Mouse (Mus musculus): ENCODE results near the gene Ushbp1. TPM values are rescaled to one million over a fixed set of nuclear protein-coding genes. Genes with fewer than 3 reads are reported as not detected.

The Ushbp1 gene
- polyA plus RNA-seq, 1 experiment from 2014 or later, result 5.0 TPM

GRCm38 (mm10) chr8:71404011-71404410 lies 8.4 kb upstream of the Ushbp1 start:
- Histone ChIP-seq H3K4me3 (0 out of 2 replicates have a peak overlapping the region, but pooled peaks have one; percentile 1), H3K27ac (replicated peaks) (no peak overlapping the region), H3K36me3 (peaks cover 51% of the 10 kb centered on the region), H3K27me3 (ENCODE audit: low read depth, poor library complexity, severe bottlenecking) (no peaks in the 10 kb centered on the region), H3K9me3 (replicated peaks) (no peaks in the 10 kb centered on the region), H3K4me1 (peaks cover 33% of the 10 kb centered on the region)
- DNase-seq (ENCODE audit: low spot score), result no peak
- 96% methylated on average over 8 of the region's 8 CpGs for WGBS

GRCm38 (mm10) chr8:71403107-71403885 lies 7.7 kb upstream of the Ushbp1 start:
- Histone ChIP-seq H3K9me3 (replicated peaks) (no peaks in the 10 kb centered on the region), H3K36me3 (peaks cover 51% of the 10 kb centered on the region), H3K27me3 (ENCODE audit: low read depth, poor library complexity, severe bottlenecking) (no peaks in the 10 kb centered on the region), H3K4me3 (no peak overlapping the region), H3K4me1 (peaks cover 33% of the 10 kb centered on the region), H3K27ac (replicated peaks) (no peak overlapping the region)
- WGBS, result 88% methylated on average over 6 of the region's 6 CpGs
- DNase-seq (ENCODE audit: low spot score), result no peak

GRCm38 (mm10) chr8:71402446-71402964 lies 6.9 kb upstream of the Ushbp1 start:
- Histone ChIP-seq H3K27me3 (ENCODE audit: low read depth, poor library complexity, severe bottlenecking) (no peaks in the 10 kb centered on the region), H3K27ac (replicated peaks) (no peak overlapping the region), H3K4me1 (peaks cover 33% of the 10 kb centered on the region), H3K9me3 (replicated peaks) (no peaks in the 10 kb centered on the region), H3K36me3 (peaks cover 45% of the 10 kb centered on the region), H3K4me3 (no peak overlapping the region)
- no peak for DNase-seq (ENCODE audit: low spot score)
- 85% methylated on average over 9 of the region's 9 CpGs for WGBS

- Histone ChIP-seq H3K27ac (replicated peaks) (no peak overlapping the region), H3K9me3 (replicated peaks) (no peaks in the 10 kb centered on the region), H3K4me1 (peaks cover 29% of the 10 kb centered on the region), H3K4me3 (no peak overlapping the region), H3K36me3 (peaks cover 41% of the 10 kb centered on the region), H3K27me3 (ENCODE audit: low read depth, poor library complexity, severe bottlenecking) (no peaks in the 10 kb centered on the region)
- no peak for DNase-seq (ENCODE audit: low spot score)
Measured at GRCm38 (mm10) chr8:71401454-71401853, 5.9 kb upstream of the Ushbp1 start.

- no peaks in the 10 kb centered on the region for H3K9me3 ChIP-seq (replicated peaks)
- WGBS, result 94% methylated on average over 2 of the region's 2 CpGs
- H3K27ac ChIP-seq (replicated peaks), result no peak overlapping the region
- H3K36me3 ChIP-seq, result peaks cover 41% of the 10 kb centered on the region
- peaks cover 27% of the 10 kb centered on the region for H3K4me1 ChIP-seq
- no peaks in the 10 kb centered on the region for H3K27me3 ChIP-seq (ENCODE audit: low read depth, poor library complexity, severe bottlenecking)
- no peak for DNase-seq (ENCODE audit: low spot score)
- no peak overlapping the region for H3K4me3 ChIP-seq
Measured at GRCm38 (mm10) chr8:71400826-71401225, 5.2 kb upstream of the Ushbp1 start.

GRCm38 (mm10) chr8:71397701-71398100 lies 2.1 kb upstream of the Ushbp1 start:
- Histone ChIP-seq H3K27ac (replicated peaks) (0 out of 2 replicates have a peak overlapping the region, but pooled peaks have one; percentile 85), H3K36me3 (peaks cover 32% of the 10 kb centered on the region), H3K4me1 (peaks cover 32% of the 10 kb centered on the region), H3K4me3 (peak overlapping the region; percentile 72), H3K9me3 (replicated peaks) (no peaks in the 10 kb centered on the region), H3K27me3 (ENCODE audit: low read depth, poor library complexity, severe bottlenecking) (no peaks in the 10 kb centered on the region)
- DNase-seq (ENCODE audit: low spot score), result no peak
- 90% methylated on average over 12 of the region's 12 CpGs for whole genome bisulfite sequencing

- H3K4me3 ChIP-seq, result peak within 1 kb of the TSS; percentile 72
- peaks cover 32% of the 10 kb centered on the region for H3K36me3 ChIP-seq
- under 1% methylated on average over 34 of the region's 34 CpGs for WGBS
- peaks cover 38% of the 10 kb centered on the region for H3K4me1 ChIP-seq
- H3K9me3 ChIP-seq (replicated peaks), result no peaks in the 10 kb centered on the region
- peak within 1 kb of the TSS; percentile 85 for H3K27ac ChIP-seq (replicated peaks)
- peak; percentile 92 for DNase-seq (ENCODE audit: low spot score)
- H3K27me3 ChIP-seq (ENCODE audit: low read depth, poor library complexity, severe bottlenecking), result no peaks in the 10 kb centered on the region
Measured at GRCm38 (mm10) chr8:71396639-71397305, 1.2 kb upstream of the Ushbp1 start, which contains the start of gene Babam1. Gene Babam1, plus strand, starts transcription at chr8:71396861.

- Histone ChIP-seq H3K4me1 (peaks cover 38% of the 10 kb centered on the region), H3K27me3 (ENCODE audit: low read depth, poor library complexity, severe bottlenecking) (no peaks in the 10 kb centered on the region), H3K9me3 (replicated peaks) (no peaks in the 10 kb centered on the region), H3K27ac (replicated peaks) (peak overlapping the region; percentile 57; the same call in 1 of the 2 replicates), H3K4me3 (peak overlapping the region; percentile 23; the same call in 1 of the 2 replicates), H3K36me3 (peaks cover 19% of the 10 kb centered on the region)
- DNase-seq (ENCODE audit: low spot score), result no peak
- WGBS, result 83% methylated on average over 10 of the region's 10 CpGs
Measured at GRCm38 (mm10) chr8:71395071-71395470, 531 bp downstream of the Ushbp1 start.

GRCm38 (mm10) chr8:71394481-71394880 lies 1.1 kb downstream of the Ushbp1 start:
- no peaks in the 10 kb centered on the region for H3K27me3 ChIP-seq (ENCODE audit: low read depth, poor library complexity, severe bottlenecking)
- peaks cover 38% of the 10 kb centered on the region for H3K4me1 ChIP-seq
- peak overlapping the region; percentile 38; the same call in 1 of the 2 replicates for H3K27ac ChIP-seq (replicated peaks)
- H3K4me3 ChIP-seq, result no peak overlapping the region
- DNase-seq (ENCODE audit: low spot score), result no peak
- 82% methylated on average over 7 of the region's 7 CpGs for WGBS
- H3K36me3 ChIP-seq, result peaks cover 14% of the 10 kb centered on the region
- no peaks in the 10 kb centered on the region for H3K9me3 ChIP-seq (replicated peaks)

- H3K27me3 ChIP-seq (ENCODE audit: low read depth, poor library complexity, severe bottlenecking), result no peaks in the 10 kb centered on the region
- no peaks in the 10 kb centered on the region for H3K9me3 ChIP-seq (replicated peaks)
- peak overlapping the region; percentile 26 for H3K4me3 ChIP-seq
- H3K27ac ChIP-seq (replicated peaks), result no peak overlapping the region; the same call in 1 of the 2 replicates
- 19% methylated on average over 3 of the region's 3 CpGs for WGBS
- H3K4me1 ChIP-seq, result peaks cover 37% of the 10 kb centered on the region
- peak; percentile 56 for DNase-seq (ENCODE audit: low spot score)
- no peaks in the 10 kb centered on the region for H3K36me3 ChIP-seq
Measured at GRCm38 (mm10) chr8:71392871-71393270, 2.7 kb downstream of the Ushbp1 start.

- Histone ChIP-seq H3K27ac (replicated peaks) (no peak overlapping the region), H3K9me3 (replicated peaks) (no peaks in the 10 kb centered on the region), H3K27me3 (ENCODE audit: low read depth, poor library complexity, severe bottlenecking) (no peaks in the 10 kb centered on the region), H3K4me3 (no peak overlapping the region), H3K4me1 (peaks cover 32% of the 10 kb centered on the region), H3K36me3 (no peaks in the 10 kb centered on the region)
- DNase-seq (ENCODE audit: low spot score), result no peak
- 79% methylated on average over 5 of the region's 5 CpGs for WGBS
Measured at GRCm38 (mm10) chr8:71392391-71392790, 3.2 kb downstream of the Ushbp1 start.

GRCm38 (mm10) chr8:71391696-71392095 lies 3.9 kb downstream of the Ushbp1 start:
- 94% methylated on average over 2 of the region's 2 CpGs for WGBS

GRCm38 (mm10) chr8:71388267-71388666 lies 7.3 kb downstream of the Ushbp1 start:
- Histone ChIP-seq H3K4me3 (no peak overlapping the region), H3K9me3 (replicated peaks) (no peaks in the 10 kb centered on the region), H3K27ac (replicated peaks) (no peak overlapping the region), H3K4me1 (peaks cover 38% of the 10 kb centered on the region), H3K36me3 (no peaks in the 10 kb centered on the region), H3K27me3 (ENCODE audit: low read depth, poor library complexity, severe bottlenecking) (no peaks in the 10 kb centered on the region)
- no peak for DNase-seq (ENCODE audit: low spot score)
- 81% methylated on average over 1 of the region's 1 CpGs for WGBS

More at GRCm38 (mm10) chr8:71391696-71392095, 3.9 kb downstream of the Ushbp1 start:
- no peak overlapping the region for H3K4me3 ChIP-seq
- no peaks in the 10 kb centered on the region for H3K9me3 ChIP-seq (replicated peaks)
- peaks cover 29% of the 10 kb centered on the region for H3K4me1 ChIP-seq
- no peak for DNase-seq (ENCODE audit: low spot score)
- no peak overlapping the region for H3K27ac ChIP-seq (replicated peaks)
- H3K27me3 ChIP-seq (ENCODE audit: low read depth, poor library complexity, severe bottlenecking), result no peaks in the 10 kb centered on the region
- H3K36me3 ChIP-seq, result no peaks in the 10 kb centered on the region
